Mouse (Mus musculus) heart, postnatal 10 days (tissue): ENCODE measurements at regions not wholly inside any gene's neighbourhood (a gene's known extent, or its start where the extent isn't known, plus 50 kb on each side); places are given as distances from the start of the nearest gene placed in this dataset.

Experiments
- DNase-seq, 2 experiments: peaks; one replicate each; pipeline ENCODE4 v3.0.0; 2021
- intact Hi-C: fragments of 180-260 bp; cut with DNase I; formaldehyde crosslinking; loops from one replicate; pipeline ENCODE4 v1.15.1; 2025

GRCm38 (mm10) chr13:28718169-28718867 lies 235.2 kb downstream of the Sox4 start:
- intact Hi-C loops, result loop anchor here (2.0 to 5.0 kb wide), 3 partner anchors 86 to 232 kb away; no protein-coding TSS in a partner anchor
- peak; percentile 68 for DNase-seq

- DNase-seq, result no peak
- intact Hi-C loops, result loop anchor here (5.0 kb wide), 2 partner anchors 85 to 215 kb away; no protein-coding TSS in a partner anchor
Observed at GRCm38 (mm10) chr13:28717404-28717803, 236.1 kb downstream of the Sox4 start.

GRCm38 (mm10) chr13:28709966-28710365 lies 243.5 kb downstream of the Sox4 start:
- intact Hi-C loops, result no loop called here
- no peak for DNase-seq

- no peak for DNase-seq
- intact Hi-C loops, result no loop called here
Observed at GRCm38 (mm10) chr13:28701309-28701708, 252.2 kb downstream of the Sox4 start.

- intact Hi-C loops, result no loop called here
- no peak for DNase-seq
Observed at GRCm38 (mm10) chr13:28700081-28700480, 253.4 kb downstream of the Sox4 start.

- intact Hi-C loops, result loop anchor here (10.0 kb wide), 1 partner anchor 1355 kb away; the partner anchor contains the start of gene Prl8a2
- DNase-seq, result no peak
Observed at GRCm38 (mm10) chr13:28699490-28700032, 254.0 kb downstream of the Sox4 start.

GRCm38 (mm10) chr13:28697796-28698678 lies 255.5 kb downstream of the Sox4 start:
- intact Hi-C loops, result loop anchor here (10.0 kb wide), 1 partner anchor 1353 kb away; the partner anchor contains the start of gene Prl8a2
- DNase-seq, result no peak

GRCm38 (mm10) chr13:28693078-28693477 lies 260.4 kb downstream of the Sox4 start:
- no peak for DNase-seq
- intact Hi-C loops, result loop anchor here (10.0 kb wide), 1 partner anchor 1348 kb away; the partner anchor contains the start of gene Prl8a2

GRCm38 (mm10) chr13:28692587-28692986 lies 260.9 kb downstream of the Sox4 start:
- DNase-seq, result no peak
- intact Hi-C loops, result loop anchor here (10.0 kb wide), 1 partner anchor 1348 kb away; the partner anchor contains the start of gene Prl8a2

GRCm38 (mm10) chr13:28690511-28691160 lies 262.9 kb downstream of the Sox4 start:
- DNase-seq, result no peak
- intact Hi-C loops, result loop anchor here (10.0 kb wide), 1 partner anchor 1346 kb away; the partner anchor contains the start of gene Prl8a2

- no peak for DNase-seq
- intact Hi-C loops, result no loop called here
Observed at GRCm38 (mm10) chr13:28687838-28688237, 265.7 kb downstream of the Sox4 start.

- intact Hi-C loops, result no loop called here
- DNase-seq, result no peak
Observed at GRCm38 (mm10) chr13:28684311-28684710, 269.2 kb downstream of the Sox4 start.

GRCm38 (mm10) chr13:28680266-28680665 lies 273.2 kb downstream of the Sox4 start:
- no peak for DNase-seq
- intact Hi-C loops, result no loop called here

- intact Hi-C loops, result no loop called here
- DNase-seq, result no peak
Observed at GRCm38 (mm10) chr13:28673622-28674021, 279.9 kb downstream of the Sox4 start.

- intact Hi-C loops, result no loop called here
Observed at GRCm38 (mm10) chr13:28671543-28671942, 282.0 kb downstream of the Sox4 start.

GRCm38 (mm10) chr13:28669832-28670585 lies 283.5 kb downstream of the Sox4 start:
- DNase-seq, result no peak
- intact Hi-C loops, result no loop called here

More at GRCm38 (mm10) chr13:28671543-28671942, 282.0 kb downstream of the Sox4 start:
- no peak for DNase-seq

GRCm38 (mm10) chr13:28666832-28667231 lies 286.7 kb downstream of the Sox4 start:
- intact Hi-C loops, result no loop called here
- no peak for DNase-seq

GRCm38 (mm10) chr13:28665150-28665549 lies 288.4 kb downstream of the Sox4 start:
- intact Hi-C loops, result no loop called here
- DNase-seq, result no peak

- intact Hi-C loops, result no loop called here
Observed at GRCm38 (mm10) chr13:28664698-28665097, 288.8 kb downstream of the Sox4 start.

More at GRCm38 (mm10) chr13:28664698-28665097, 288.8 kb downstream of the Sox4 start:
- no peak for DNase-seq
